Mouse (Mus musculus): ENCODE data around the gene Gzmf.
"Not testable (repeated sequence)": the region's sequence is repeated elsewhere in the genome, so short reads cannot be mapped to it uniquely, and the experiment has no call there.

The Gzmf gene

DNA sequence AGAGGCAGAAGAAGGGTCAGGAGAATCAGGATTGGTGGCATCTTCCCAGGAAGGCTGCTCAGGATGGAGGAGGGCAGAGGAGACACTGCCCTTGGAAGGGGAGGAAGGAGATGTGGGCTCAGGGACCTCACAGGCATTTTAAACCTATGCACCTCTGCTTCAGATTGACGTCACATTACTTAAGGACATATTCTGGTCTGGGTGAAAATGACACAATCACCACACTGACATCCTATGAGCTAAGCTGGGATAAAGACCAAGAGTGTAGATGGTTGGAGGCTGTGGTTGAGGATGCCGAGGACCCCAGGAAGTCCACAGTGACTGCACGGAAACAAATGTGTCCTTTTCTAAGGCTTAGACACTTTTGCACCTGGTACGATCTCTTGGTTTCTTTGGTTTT, at the start of gene Gzmf:
Gene Gzmf (minus strand): TSS at position 101 of the 400 bp plus-strand sequence.
- DNase-seq (ENCODE audit: low spot score) = no peak

GRCm38 (mm10) chr14:56240409-56240808, 29.2 kb upstream of the Gzmf start:
- DNase-seq (ENCODE audit: low spot score) = no peak

- DNase-seq (ENCODE audit: low spot score) = no peak
Measured at GRCm38 (mm10) chr14:56234556-56234955, 23.3 kb upstream of the Gzmf start, which contains the start of gene Gzmc. Gzmc (minus strand) TSS chr14:56234656.

DNA sequence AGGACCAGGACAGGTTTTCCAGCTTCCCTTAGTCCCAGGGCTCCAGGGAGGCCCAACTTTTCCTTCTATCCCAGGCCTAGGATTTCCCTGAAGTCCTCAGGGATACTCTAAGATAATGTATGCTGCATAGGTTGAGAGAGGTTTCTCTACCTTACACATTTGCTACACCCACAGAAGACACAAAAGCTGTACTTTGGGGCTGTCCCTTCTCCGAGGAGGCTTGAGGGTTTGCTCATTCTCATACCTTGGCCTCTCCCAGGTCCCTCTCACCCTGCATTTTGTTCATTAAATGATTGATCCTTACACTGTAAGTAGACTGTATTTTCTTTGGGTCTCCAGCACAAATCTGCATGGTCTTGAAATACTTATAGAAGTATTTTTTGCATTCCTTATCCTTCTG, 5.6 kb downstream of the Gzmf start:
- no peak for DNase-seq (ENCODE audit: low spot score)

DNA sequence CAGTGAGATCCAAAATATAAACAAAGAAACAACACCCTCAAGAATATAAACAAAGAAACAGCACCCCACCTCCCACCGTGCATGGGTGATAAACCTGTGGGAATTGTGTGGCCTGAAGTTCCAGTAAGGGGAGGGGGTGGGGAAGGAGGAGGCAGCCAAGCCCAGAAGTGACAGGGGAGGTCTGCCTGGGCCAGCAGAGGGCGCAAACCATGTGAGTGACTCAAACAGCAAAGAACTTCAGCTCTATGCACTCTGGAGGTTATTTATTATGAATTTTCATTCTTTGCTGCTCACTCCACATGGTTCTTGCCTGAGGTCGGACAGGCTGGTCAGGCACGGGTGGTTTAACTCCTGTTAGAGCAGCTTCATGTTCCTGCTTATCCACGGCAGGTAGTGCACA, 6.2 kb downstream of the Gzmf start:
- not testable (repeated sequence) for DNase-seq (ENCODE audit: low spot score)

- DNase-seq (ENCODE audit: low spot score) = no peak
Measured at GRCm38 (mm10) chr14:56203975-56204374, 7.2 kb downstream of the Gzmf start.

- DNase-seq (ENCODE audit: low spot score) = no peak
Measured at GRCm38 (mm10) chr14:56186946-56187345, 24.3 kb downstream of the Gzmf start.

DNA sequence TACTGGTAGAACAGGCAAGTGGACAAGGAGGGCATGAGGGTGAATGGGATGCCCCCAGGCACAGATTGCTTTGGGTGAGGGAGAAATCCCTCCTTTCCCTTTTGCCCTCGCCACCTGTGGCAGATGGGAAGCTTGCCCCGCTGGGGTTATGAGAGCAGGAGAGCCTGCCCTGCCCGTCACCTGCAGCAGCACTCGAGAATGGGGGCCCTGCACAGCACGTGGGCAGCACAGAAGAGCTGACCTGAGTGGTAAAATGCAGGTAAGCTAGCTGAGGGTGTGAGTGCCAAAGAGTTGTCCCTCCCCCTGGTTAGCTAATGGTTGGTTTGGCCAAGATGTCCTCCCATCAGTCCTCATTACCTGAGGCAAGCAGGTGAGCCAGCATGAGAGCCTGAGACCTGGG, 24.7 kb downstream of the Gzmf start:
- DNase-seq (ENCODE audit: low spot score) = no peak

- DNase-seq (ENCODE audit: low spot score) = not testable (repeated sequence)
Measured at GRCm38 (mm10) chr14:56177651-56178050, 33.6 kb downstream of the Gzmf start.

- no peak for DNase-seq (ENCODE audit: low spot score)
Measured at GRCm38 (mm10) chr14:56174499-56174898, 36.7 kb downstream of the Gzmf start, which contains the start of gene Gzmn. Gzmn (minus strand) TSS chr14:56174599.

DNA sequence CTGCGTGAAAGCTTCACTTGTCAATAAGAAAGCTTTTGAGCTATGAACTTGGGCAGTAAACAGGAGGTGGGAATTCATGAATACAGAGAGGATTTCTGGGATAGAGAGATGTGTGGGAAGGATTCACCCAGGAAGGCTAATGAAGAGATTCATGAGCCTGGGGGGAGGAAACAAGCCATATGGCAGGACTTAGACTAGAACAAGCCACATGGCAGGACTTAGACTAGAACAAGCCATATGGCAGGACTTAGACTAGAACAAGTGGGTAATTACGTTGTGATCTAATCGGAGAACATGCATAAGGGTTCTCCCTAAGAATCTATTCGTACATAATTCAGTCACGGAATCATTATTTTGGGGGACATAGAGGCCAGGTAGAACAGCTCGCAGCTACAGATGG, 37.8 kb downstream of the Gzmf start:
- DNase-seq (ENCODE audit: low spot score) = no peak

GRCm38 (mm10) chr14:56172744-56173143, 38.5 kb downstream of the Gzmf start:
- DNase-seq (ENCODE audit: low spot score) = no peak

GRCm38 (mm10) chr14:56168009-56168408, 43.2 kb downstream of the Gzmf start:
- DNase-seq (ENCODE audit: low spot score) = no peak

DNA sequence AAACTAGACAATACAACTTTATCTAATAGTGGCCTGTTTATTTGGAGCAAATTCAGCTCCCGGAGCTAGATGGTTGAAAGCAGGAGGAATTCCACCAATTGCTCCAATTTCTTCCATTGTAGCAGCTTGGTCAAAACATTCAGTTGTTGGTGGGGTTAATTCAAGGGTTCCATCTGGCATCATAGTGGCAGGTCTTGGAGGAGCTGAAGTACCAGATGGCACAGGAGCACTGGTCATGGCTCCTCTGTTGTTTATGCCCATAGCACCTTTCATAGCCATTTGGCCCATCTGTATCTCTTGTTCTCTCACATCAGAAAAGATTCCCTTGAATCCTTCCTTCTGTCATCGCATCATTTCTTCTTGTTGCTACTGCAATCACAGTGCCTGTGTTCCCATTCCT, 49.1 kb downstream of the Gzmf start:
- no peak for DNase-seq (ENCODE audit: low spot score)

- not testable (repeated sequence) for DNase-seq (ENCODE audit: low spot score)
Measured at GRCm38 (mm10) chr14:56159479-56159878, 51.7 kb downstream of the Gzmf start, which contains the start of gene Gzmg. Gzmg (minus strand) TSS chr14:56159579.

GRCm38 (mm10) chr14:56155340-56155739, 55.9 kb downstream of the Gzmf start:
- DNase-seq (ENCODE audit: low spot score) = no peak
